ENCODE assay signal across 12 mouse cellular contexts in the genomic region with DNA sequence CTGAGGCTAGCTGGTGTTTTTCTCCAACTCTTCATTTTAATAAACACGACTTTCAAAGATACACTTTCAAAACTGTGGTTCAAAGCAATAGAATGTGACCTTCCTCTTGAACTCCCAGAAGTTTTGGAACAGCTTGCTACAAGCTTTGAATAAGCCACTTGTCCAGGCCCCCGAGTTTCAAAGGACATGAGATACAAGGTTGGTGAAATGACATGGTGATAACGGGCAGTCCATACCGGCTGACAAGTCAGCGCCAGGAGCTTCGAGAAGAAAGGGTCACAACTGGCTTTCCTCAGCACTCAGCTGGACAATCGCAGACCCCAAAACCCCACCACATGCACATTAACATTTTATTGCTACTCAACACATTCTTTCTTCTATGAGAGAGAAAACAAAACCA.
"Had no signal": no experiment of that assay in that cellular context is flagged by ENCODE, and none has a peak within 500 bp of the region (broad histone marks: within the 10 kb centered on the region; RNA-seq: fewer than 3 reads in every experiment).

No protein-coding gene starts in this region.

- H3K9me3 ChIP-seq: limb, embryonic 10.5 days; liver, embryonic 15.5 days; midbrain, embryonic 12.5 days had no signal

- H3K9ac ChIP-seq: liver, embryonic 15.5 days; midbrain, embryonic 12.5 days had no signal

- H3K27ac ChIP-seq: left cerebral cortex, adult 2 months; limb, embryonic 10.5 days; liver, embryonic 15.5 days; macrophage; midbrain, embryonic 12.5 days had no signal

- H3K4me3 ChIP-seq: left cerebral cortex, adult 2 months; limb, embryonic 10.5 days; liver, embryonic 15.5 days; megakaryocyte, embryonic 14.5 days; midbrain, embryonic 12.5 days had no signal

- H3K27me3 ChIP-seq: liver, embryonic 15.5 days; megakaryocyte, embryonic 14.5 days; midbrain, embryonic 12.5 days had no signal

- H3K4me1 ChIP-seq: liver, embryonic 15.5 days; megakaryocyte, embryonic 14.5 days had no signal

- H3K4me2 ChIP-seq: liver, embryonic 11.5 days; liver, embryonic 15.5 days; midbrain, embryonic 12.5 days had no signal

- H3K36me3 ChIP-seq: limb, embryonic 10.5 days; liver, embryonic 15.5 days; midbrain, embryonic 12.5 days had no signal

- DNase-seq: kidney, postnatal 25 days; lung, adult 2 months; lung, postnatal 10 days; right cerebral cortex, postnatal 25 days; thymus, postnatal 36 days had no signal
